Mouse (Mus musculus) midbrain, embryonic 14.5 days (tissue): ENCODE measurements at regions not wholly inside any gene's neighbourhood (a gene's known extent, or its start where the extent isn't known, plus 50 kb on each side); places are given as distances from the start of the nearest gene placed in this dataset.
"Not testable (repeated sequence)": the region's sequence is repeated elsewhere in the genome, so short reads cannot be mapped to it uniquely, and the experiment has no call there.

Source experiments
- ATAC-seq: fragments of 200-750 bp; cut with Nextera tagmentation; 2 replicates; pipeline ENCODE4 v1.8.0; 2017; ENCODE audit warnings: moderate number of reproducible peaks, moderate library complexity; ENCODE audit not compliant: low FRiP score, low TSS enrichment
- DNase-seq: peaks from one replicate; pipeline ENCODE4 v3.0.0-alpha.2; 2015
- H3K27ac ChIP-seq: fragments of 300-500 bp; sonication (generic); replicated peaks from 2 replicates; pipeline ENCODE4 v1.5.1; 2014; ENCODE audit warnings: mild to moderate bottlenecking, low read depth, low read length, moderate library complexity
- H3K27me3 ChIP-seq: fragments of 300-500 bp; sonication (generic); 2 replicates; pipeline ENCODE4 v1.6.1; 2014; ENCODE audit warnings: low read length, control low read depth, mixed read lengths; ENCODE audit not compliant: control insufficient read depth, insufficient read depth
- H3K36me3 ChIP-seq: fragments of 300-500 bp; sonication (generic); 2 replicates; pipeline ENCODE4 v1.6.1; 2014; ENCODE audit warnings: low read length, control low read depth; ENCODE audit not compliant: control insufficient read depth, insufficient read depth
- H3K4me1 ChIP-seq: fragments of 300-500 bp; sonication (generic); 2 replicates; pipeline ENCODE4 v1.6.1; 2014; ENCODE audit warnings: mild to moderate bottlenecking, antibody characterized with exemption, low read length, control low read depth; ENCODE audit not compliant: control insufficient read depth, insufficient read depth
- H3K4me2 ChIP-seq: fragments of 300-500 bp; sonication (generic); 2 replicates; pipeline ENCODE4 v1.6.1; 2014; ENCODE audit warnings: mild to moderate bottlenecking, low read length, moderate library complexity
- H3K4me3 ChIP-seq: fragments of 300-500 bp; sonication (generic); replicated peaks from 2 replicates; pipeline ENCODE4 v1.5.1; 2014; ENCODE audit warnings: low read depth, low read length
- H3K9ac ChIP-seq: fragments of 300-500 bp; sonication (generic); replicated peaks from 2 replicates; pipeline ENCODE4 v1.6.1; 2014; ENCODE audit warnings: mild to moderate bottlenecking, low read length, moderate library complexity
- H3K9me3 ChIP-seq: fragments of 300-500 bp; sonication (generic); 2 replicates; pipeline ENCODE4 v1.6.1; 2016; ENCODE audit warnings: low read length, control low read depth, mixed read lengths; ENCODE audit not compliant: control insufficient read depth
- WGBS: fragments of 180-500 bp; shearing (Covaris S2); extraction: QIAGEN DNeasy Blood & Tissue Kit; methylation state at CpG from one replicate; pipeline ENCODE4 v1.1.7; 2014; 5-methylcytosine and 5-hydroxymethylcytosine counted together

GRCm38 (mm10) chr6:24301681-24302080 lies 133.8 kb upstream of the Slc13a1 start:
- Histone ChIP-seq H3K9me3 (no peaks in the 10 kb centered on the region), H3K4me3 (no peak overlapping the region), H3K36me3 (no peaks in the 10 kb centered on the region), H3K4me1 (no peaks in the 10 kb centered on the region), H3K4me2 (no peak overlapping the region), H3K27ac (no peak overlapping the region), H3K9ac (no peak overlapping the region), H3K27me3 (no peaks in the 10 kb centered on the region)
- ATAC-seq: no peak
- no peak for DNase-seq
- 90% methylated on average over 4 of the region's 4 CpGs for WGBS

- Histone ChIP-seq H3K27me3 (no peaks in the 10 kb centered on the region), H3K4me3 (no peak overlapping the region), H3K4me2 (no peak overlapping the region), H3K36me3 (no peaks in the 10 kb centered on the region), H3K27ac (no peak overlapping the region), H3K4me1 (no peaks in the 10 kb centered on the region), H3K9ac (no peak overlapping the region), H3K9me3 (no peaks in the 10 kb centered on the region)
- DNase-seq (no peak), ATAC-seq (no peak)
- 55% methylated on average over 2 of the region's 2 CpGs for WGBS
Measured at GRCm38 (mm10) chr6:24301146-24301545, 133.3 kb upstream of the Slc13a1 start.

- H3K4me3 ChIP-seq: no peak overlapping the region
- no peak for ATAC-seq
- no peaks in the 10 kb centered on the region for H3K27me3 ChIP-seq
- H3K9ac ChIP-seq: no peak overlapping the region
- DNase-seq: no peak
- no peaks in the 10 kb centered on the region for H3K9me3 ChIP-seq
- H3K36me3 ChIP-seq: no peaks in the 10 kb centered on the region
- H3K4me1 ChIP-seq: no peaks in the 10 kb centered on the region
- 93% methylated on average over 5 of the region's 5 CpGs for WGBS
- H3K4me2 ChIP-seq: no peak overlapping the region
- H3K27ac ChIP-seq: no peak overlapping the region
Measured at GRCm38 (mm10) chr6:24298562-24299212, 130.8 kb upstream of the Slc13a1 start.

- H3K36me3 ChIP-seq, H3K4me1 ChIP-seq, ATAC-seq, DNase-seq, H3K27me3 ChIP-seq, H3K4me2 ChIP-seq, H3K27ac ChIP-seq, H3K9me3 ChIP-seq, H3K9ac ChIP-seq, H3K4me3 ChIP-seq: not testable (repeated sequence)
- 77% methylated on average over 2 of the region's 2 CpGs for WGBS
Measured at GRCm38 (mm10) chr6:24288757-24289156, 120.9 kb upstream of the Slc13a1 start.

GRCm38 (mm10) chr6:24272821-24273220 lies 104.9 kb upstream of the Slc13a1 start:
- H3K4me3 ChIP-seq: no peak overlapping the region
- no peaks in the 10 kb centered on the region for H3K9me3 ChIP-seq
- no peak overlapping the region for H3K9ac ChIP-seq
- no peaks in the 10 kb centered on the region for H3K4me1 ChIP-seq
- ATAC-seq (no peak), DNase-seq (peak; percentile 12)
- H3K27ac ChIP-seq: no peak overlapping the region
- H3K36me3 ChIP-seq: no peaks in the 10 kb centered on the region
- 82% methylated on average over 5 of the region's 5 CpGs for WGBS
- no peaks in the 10 kb centered on the region for H3K27me3 ChIP-seq
- no peak overlapping the region for H3K4me2 ChIP-seq

GRCm38 (mm10) chr6:24269633-24270032 lies 101.7 kb upstream of the Slc13a1 start:
- Histone ChIP-seq H3K4me1 (no peaks in the 10 kb centered on the region), H3K27ac (no peak overlapping the region), H3K9ac (no peak overlapping the region), H3K36me3 (no peaks in the 10 kb centered on the region), H3K27me3 (no peaks in the 10 kb centered on the region), H3K4me3 (no peak overlapping the region), H3K9me3 (no peaks in the 10 kb centered on the region), H3K4me2 (no peak overlapping the region)
- no peak for ATAC-seq
- no peak for DNase-seq
- 91% methylated on average over 3 of the region's 3 CpGs for WGBS

- WGBS: 51% methylated on average over 4 of the region's 4 CpGs
- ATAC-seq (no peak), DNase-seq (no peak)
- Histone ChIP-seq H3K4me1 (no peaks in the 10 kb centered on the region), H3K27ac (no peak overlapping the region), H3K36me3 (no peaks in the 10 kb centered on the region), H3K9ac (no peak overlapping the region), H3K4me3 (no peak overlapping the region), H3K9me3 (no peaks in the 10 kb centered on the region), H3K4me2 (no peak overlapping the region), H3K27me3 (no peaks in the 10 kb centered on the region)
Measured at GRCm38 (mm10) chr6:24263796-24264195, 95.9 kb upstream of the Slc13a1 start.

- ATAC-seq (no peak), DNase-seq (no peak)
- Histone ChIP-seq H3K9me3 (no peaks in the 10 kb centered on the region), H3K9ac (no peak overlapping the region), H3K4me1 (no peaks in the 10 kb centered on the region), H3K27me3 (no peaks in the 10 kb centered on the region), H3K27ac (no peak overlapping the region), H3K4me3 (no peak overlapping the region), H3K36me3 (no peaks in the 10 kb centered on the region), H3K4me2 (no peak overlapping the region)
- 89% methylated on average over 5 of the region's 5 CpGs for WGBS
Measured at GRCm38 (mm10) chr6:24262578-24262977, 94.7 kb upstream of the Slc13a1 start.

- H3K4me1 ChIP-seq: no peaks in the 10 kb centered on the region
- H3K9me3 ChIP-seq: no peaks in the 10 kb centered on the region
- no peak for ATAC-seq
- H3K4me2 ChIP-seq: no peak overlapping the region
- H3K27me3 ChIP-seq: no peaks in the 10 kb centered on the region
- H3K36me3 ChIP-seq: no peaks in the 10 kb centered on the region
- H3K9ac ChIP-seq: no peak overlapping the region
- WGBS: 95% methylated on average over 1 of the region's 1 CpGs
- no peak overlapping the region for H3K27ac ChIP-seq
- no peak overlapping the region for H3K4me3 ChIP-seq
- no peak for DNase-seq
Measured at GRCm38 (mm10) chr6:24245591-24245990, 77.7 kb upstream of the Slc13a1 start.
